Mouse (Mus musculus): ENCODE measurements around the gene Ctc1.
A peak's percentile ranks its signal among the peaks of the same experiment; 100 is the strongest.
"Not testable (repeated sequence)": the region's sequence is repeated elsewhere in the genome, so short reads cannot be mapped to it uniquely, and the experiment has no call there.

Gene Ctc1

DNA sequence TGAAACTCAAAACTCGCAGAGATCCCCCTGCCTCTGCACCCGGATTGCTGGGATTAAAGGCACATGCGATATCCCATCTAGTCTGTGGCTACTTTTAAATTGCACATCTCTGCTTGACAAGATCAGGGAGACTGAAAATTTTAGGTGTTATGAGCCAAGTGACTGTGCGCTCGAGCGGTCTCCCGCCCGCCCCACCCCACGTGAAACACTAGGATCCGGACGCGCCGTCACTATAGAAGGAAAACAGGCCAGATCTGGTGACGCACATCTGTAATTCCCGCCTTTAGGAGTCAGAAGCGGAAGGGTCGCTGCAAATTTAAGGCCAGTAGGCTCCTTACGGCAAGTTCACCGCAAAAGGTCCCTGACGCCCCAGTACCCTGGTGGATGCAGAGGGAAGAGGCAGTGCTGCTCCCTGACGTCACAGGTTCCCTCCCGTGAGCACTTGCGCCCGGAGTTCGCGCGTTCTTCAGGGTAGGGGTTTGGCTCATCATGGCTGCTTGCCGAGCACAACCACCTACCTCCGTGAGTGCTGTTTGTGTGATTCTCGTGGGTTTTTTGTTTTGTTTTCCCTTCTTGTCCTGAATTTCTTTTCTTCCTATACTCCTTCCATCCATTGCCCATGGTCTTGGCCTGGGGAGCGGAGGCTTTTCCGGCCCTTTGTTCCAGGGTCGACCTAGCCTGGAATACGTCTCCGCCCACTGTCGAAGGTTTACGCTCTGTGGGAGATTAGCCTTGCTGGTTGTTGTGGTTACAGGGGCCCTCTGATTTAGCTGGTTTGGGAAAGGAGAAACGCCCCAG lies at the start of gene Ctc1:
TSS of gene Ctc1 (plus strand) at position 268 of the 798 bp plus-strand sequence.
- peak; percentile 89 for DNase-seq (ENCODE audit: low read depth, low spot score)

DNA sequence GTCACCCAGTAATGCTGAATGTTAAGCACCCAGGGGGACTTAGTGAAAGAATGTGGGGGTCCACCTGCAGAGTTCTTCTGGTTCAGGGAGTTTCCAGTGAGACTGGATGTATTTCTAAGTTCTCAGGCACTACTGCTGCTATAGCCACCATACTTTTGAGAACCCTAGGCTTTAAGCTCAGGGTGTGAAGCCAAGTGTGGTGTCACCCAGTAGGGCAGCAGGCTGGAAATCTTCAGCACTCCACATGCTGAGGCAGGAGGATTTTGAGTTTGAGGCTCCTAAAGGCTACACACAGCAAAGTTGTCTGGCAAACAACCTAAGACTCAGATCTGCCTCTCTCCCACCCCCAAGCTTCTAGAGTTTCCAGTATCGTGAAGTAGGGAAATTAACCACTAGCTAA lies 49.2 kb upstream of the Ctc1 start:
- no peak for DNase-seq (ENCODE audit: low read depth, low spot score)

DNA sequence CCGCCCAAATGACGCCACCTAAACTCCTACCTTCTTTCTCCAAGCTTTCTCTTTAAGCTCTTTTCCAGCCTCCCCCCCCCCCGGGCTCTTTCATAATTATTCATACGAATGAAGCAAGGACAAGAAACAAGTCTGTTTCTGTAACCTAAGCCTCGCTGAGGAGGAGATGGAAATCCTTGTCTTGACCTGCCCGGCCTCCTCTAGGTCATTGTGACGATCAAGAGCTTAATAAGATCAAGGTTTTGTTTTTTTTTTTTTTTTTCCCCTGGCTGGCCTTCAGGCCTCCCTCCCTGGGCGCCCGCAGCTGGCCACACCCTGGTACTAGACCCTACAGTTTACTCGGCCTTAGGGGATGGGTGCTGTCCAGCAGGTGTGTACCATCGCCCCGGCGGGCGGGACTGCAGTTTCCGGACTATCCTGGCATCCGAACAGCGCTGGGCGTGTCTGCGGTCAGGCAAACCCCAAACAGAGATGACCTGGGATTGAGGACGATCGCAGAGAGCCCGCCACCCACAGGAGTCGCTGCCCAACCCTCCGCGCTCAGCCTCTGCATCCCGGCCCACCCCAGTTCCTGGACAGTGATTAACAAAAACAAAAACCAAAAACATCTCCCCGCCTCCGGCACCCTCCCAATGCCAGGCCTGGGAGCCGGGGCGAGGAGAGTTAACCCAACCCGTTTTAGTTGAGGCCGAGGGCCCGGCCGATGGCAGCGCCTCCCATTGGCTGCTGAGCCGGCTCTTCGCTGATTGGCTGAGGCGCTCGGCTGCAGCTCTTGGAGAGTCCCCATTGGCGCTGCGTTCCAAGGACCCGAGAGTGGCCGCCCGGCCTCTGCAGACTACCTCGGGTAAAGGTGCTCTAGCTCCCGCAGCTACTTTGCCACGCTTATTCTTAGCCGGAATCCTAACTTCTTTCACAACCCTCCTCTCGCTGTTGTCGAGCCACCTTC lies 48.1 kb upstream of the Ctc1 start, which contains the start of gene Slc25a35:
TSS of gene Slc25a35 (plus strand) at position 795 of the 946 bp plus-strand sequence.
- peak; percentile 88 for DNase-seq (ENCODE audit: low read depth, low spot score)

DNA sequence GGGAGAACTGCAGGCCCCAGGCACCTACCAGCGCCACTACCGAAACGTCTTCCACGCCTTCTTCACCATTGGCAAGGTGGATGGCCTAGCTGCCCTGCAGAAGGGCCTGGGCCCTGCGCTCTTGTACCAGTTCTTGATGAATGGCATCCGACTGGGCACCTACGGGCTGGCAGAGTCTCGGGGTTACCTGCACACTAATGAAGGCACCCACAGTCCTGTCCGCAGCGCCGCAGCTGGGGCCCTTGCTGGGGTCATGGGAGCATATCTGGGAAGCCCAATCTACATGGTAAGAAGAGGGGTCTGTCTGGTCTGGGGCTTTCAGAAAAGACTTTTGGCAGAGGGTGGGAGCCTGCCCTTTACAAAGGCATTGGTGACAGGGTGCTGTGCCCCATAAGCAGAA lies 47.0 kb upstream of the Ctc1 start:
- DNase-seq (ENCODE audit: low read depth, low spot score), result no peak

DNA sequence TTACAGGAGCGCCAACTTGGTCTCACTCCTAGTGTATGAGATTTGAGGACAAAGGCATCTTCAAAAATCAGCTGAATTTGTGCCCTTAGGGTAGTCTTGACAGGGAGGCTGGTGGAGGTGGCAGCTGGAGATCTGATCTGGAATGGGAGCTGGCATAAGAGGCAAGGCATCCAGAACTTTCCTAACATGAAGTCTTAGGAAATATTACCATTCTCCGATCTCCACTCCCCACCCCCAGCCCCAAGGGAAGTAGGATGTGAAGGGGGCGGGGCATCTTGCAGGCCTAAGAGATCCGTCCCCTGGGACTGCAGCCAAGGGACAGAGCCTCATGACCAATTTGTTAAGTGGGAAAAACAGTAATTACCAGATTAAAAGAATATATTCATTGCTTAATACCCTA lies 45.5 kb upstream of the Ctc1 start:
- DNase-seq (ENCODE audit: low read depth, low spot score), result no peak

DNA sequence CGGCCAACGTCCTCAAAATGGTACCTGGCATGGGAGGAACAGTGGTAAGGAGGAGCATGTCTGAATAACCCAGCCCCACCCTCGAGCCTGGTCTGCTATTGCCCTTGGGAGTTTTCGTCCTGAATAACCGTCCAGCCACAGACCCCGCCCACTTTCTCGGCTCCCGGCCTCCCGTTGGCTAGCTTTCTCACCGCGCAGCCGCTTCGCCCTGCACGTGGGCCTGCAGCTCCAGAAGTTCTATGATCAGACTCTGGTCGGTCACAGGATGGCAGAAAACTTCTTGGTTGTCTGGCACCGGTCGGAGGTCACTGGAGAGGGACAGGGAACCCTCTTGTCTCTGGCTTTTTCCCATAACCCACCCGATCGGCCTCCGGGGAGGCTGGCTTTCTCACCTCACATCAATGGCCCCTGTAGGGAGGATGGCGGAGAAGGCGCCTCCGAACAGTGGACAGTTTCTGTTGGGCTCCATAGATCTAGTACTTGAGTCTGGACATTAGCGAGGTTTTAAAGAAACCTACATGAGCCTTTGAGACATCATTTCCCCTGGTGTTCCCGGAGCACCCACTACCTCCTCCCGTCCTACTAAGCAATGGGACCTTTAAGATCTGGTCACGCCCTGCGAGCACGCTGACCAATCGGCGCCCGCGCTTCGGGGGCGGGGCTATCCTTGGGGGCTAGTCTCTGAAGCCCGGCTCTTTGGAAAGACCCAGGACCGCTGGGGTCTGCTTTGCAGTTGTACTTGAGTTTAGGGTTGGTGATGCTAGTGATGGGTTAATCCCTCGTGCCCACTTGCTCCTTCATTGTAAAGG lies 42.3 kb upstream of the Ctc1 start:
- not testable (repeated sequence) for DNase-seq (ENCODE audit: low read depth, low spot score)

DNA sequence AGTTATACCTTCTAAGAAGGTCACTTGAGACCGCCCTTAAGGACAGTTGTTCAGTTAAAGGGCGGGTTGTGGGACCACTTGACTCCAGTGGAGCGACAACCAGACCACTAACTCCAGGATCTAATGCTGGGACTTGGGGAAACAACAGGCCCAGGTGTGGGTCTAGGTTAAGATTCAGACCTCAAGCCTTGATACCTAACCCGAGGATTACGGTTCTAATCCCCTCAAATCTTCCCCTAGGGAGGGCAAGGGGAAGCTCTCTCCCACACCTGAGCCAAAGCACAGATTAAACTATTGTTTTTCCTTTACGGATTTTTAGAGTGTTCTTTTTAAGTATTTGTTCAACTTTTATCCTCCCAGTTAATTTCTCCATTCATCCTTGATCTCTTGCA lies 41.7 kb upstream of the Ctc1 start:
- no peak for DNase-seq (ENCODE audit: low read depth, low spot score)

DNA sequence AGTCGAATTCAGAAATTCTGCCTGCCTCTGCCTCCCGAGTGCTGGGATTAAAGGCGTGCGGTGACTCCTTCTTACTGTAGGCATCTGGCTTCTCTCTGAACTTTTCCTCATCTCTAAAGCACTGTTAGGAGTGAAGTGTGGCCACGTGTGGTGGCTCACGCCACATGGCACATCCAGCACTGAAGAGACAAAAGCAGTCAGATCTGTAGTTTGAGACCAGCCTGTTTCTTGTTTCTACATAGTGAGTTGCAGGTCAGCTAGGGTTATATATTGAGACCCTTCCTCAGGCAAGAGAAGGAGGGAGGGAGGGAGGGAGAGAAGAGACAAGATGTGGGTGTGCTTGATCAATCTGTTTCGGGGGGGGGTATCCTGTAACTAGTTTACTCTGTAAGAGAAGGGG lies 40.6 kb upstream of the Ctc1 start, which contains the start of gene Rangrf:
TSS of gene Rangrf (minus strand) at position 101 of the 400 bp plus-strand sequence.
- DNase-seq (ENCODE audit: low read depth, low spot score), result no peak

DNA sequence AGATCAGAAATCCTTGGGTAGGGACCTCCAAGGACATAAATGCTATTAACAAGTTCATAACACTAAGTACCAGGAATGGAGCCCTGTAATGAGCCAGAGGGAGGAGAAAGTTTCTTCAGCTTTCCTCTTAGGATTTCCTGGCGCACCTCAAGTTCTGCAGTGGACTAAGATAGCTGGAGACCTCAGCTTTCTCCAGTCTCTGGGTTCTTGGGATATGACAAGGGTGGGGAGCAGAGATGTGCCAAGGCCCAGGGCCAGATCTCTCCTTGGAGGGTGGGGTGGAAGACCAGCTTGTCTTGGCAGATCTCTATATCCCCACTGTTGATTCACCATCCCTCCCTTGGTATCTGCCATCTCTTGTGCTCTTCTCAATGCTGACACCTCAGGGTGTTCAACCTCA lies 40.1 kb upstream of the Ctc1 start:
- DNase-seq (ENCODE audit: low read depth, low spot score), result no peak

DNA sequence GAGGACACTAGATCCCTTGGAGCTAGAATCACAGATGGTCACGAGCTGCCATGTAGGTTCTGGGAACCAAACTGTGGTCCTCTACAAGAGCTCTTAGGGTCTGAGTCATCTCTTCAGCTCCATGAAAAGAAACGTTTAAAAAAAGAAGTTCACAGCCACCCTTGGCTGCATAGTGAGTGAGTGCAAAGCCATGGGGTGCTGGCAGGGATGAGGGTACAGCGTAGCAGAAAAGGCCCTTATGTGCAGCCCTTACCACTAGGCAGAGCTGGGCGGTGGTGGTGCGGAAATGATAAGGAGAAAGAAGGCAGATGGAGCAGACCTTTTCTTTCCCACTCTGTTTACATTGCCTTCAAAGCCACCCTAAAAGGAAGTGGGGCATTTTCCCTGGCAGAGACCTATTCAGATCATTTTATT lies 36.4 kb upstream of the Ctc1 start:
- DNase-seq (ENCODE audit: low read depth, low spot score), result peak; percentile 52

DNA sequence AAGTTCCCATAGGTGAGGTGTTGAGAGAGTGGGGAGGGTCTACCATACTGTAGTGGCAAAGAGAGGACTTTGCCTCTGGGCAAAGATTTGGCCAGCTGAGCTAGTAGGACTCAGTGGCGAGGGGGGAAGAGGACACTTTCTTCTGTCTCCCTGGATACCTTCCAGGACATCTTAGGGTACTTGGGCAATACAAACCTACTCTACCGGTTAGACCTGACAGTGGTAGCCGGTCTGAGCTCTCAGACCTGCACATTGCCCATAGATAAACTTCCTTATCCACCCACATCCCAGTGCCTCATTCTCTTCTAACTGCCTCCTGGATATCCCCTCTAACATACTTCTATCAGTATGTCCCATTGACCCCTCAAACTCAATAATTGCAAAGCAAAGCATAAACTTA lies 34.8 kb upstream of the Ctc1 start:
- no peak for DNase-seq (ENCODE audit: low read depth, low spot score)

DNA sequence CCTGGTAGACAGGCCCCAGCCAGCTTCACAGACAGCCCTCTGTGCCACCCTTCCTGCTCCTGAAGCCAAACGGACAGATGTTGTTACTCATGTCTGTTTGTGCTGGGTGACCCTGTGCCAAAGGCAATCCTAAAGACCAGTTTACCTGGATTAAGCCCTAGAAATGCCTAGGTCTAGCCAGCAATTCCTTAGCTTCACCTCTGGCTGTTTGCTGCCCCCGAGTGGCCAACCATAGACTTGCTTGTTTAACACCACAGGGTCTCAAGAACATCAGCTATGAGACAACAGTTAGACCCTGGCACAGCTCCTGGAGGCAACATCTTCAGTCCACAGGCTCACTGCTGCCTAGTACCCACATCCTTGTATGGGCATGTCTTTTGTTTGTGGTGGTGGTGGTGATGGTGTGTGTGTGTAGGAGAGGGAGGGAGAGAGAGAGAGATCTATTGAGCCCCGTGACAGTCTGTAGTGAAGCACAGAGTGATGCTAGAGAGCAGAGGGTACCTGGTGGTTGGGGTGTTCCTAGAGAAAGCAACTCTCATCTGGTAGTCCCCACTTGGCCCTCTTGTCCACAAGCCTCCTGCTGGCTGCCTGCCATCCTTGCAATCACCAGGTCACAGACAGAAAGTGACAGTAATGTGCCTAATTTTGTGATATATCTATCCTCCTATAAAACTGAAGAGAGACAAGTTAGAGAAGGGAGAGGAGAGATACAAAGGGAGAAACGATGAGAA lies 32.9 kb upstream of the Ctc1 start:
- DNase-seq (ENCODE audit: low read depth, low spot score), result no peak

DNA sequence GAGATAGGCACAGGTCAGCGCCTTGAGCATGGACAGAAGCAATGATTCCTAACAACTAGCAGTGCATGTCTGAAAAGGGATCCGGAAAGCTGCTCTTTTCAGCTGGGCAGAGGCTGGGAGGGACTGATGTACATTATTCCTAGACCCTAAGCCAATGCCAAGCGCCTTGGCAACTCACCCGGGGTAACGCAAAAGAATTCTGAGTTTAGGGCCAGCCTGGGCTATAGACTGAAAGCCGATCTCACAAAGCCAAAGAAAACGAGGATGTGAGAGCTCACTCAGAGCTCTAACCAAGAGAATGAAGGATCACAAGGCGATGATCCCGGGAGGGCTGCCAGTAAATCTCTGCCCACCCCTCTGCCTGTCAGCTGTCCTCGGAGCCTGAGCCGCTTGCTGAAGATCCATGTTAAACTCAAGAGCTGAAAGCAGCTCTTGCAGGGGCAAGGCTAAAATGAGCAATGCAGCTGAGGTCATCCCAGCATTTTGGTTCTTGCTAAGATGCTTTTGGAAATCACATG lies 28.3 kb upstream of the Ctc1 start:
- DNase-seq (ENCODE audit: low read depth, low spot score), result no peak

DNA sequence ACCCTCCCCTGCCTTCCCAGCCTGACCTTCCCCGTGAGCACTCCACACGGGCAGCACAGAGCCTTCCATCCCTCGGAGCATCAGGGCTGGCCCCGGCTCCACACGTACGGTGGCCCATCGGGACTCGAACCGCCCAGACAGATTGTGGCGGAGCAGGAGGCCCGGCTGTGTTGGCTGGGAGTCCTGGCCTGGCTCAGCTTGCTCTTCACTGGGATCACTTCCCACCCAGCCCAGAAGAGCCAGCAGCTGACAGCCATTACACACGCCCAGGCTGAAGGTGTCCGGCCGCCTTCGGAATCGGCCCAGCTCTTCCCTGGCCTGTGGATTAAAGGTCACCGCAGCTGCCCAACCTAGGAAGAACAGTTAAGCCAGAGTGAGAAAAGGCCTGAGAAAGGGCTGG lies 27.4 kb upstream of the Ctc1 start:
- DNase-seq (ENCODE audit: low read depth, low spot score), result no peak

DNA sequence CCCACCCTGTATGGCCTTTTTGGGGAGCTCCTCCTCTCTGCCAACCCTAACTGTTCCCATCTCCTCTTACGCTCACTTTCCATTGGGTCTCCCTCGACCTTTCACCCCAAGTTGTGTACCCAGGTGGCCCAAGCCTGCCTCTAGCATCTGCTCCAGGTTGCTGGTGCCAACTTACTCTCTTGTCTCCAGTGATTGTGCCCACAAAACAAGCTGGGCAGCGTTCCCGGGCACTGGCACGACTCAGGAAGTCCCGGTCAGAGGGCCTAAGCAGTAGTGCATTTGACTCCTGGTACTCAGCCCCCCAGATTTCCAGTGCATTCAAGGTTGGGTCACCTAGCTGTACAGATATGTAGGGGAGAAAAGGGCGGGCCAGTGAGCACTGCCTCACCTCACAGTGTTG lies 22.6 kb upstream of the Ctc1 start:
- DNase-seq (ENCODE audit: low read depth, low spot score), result no peak

DNA sequence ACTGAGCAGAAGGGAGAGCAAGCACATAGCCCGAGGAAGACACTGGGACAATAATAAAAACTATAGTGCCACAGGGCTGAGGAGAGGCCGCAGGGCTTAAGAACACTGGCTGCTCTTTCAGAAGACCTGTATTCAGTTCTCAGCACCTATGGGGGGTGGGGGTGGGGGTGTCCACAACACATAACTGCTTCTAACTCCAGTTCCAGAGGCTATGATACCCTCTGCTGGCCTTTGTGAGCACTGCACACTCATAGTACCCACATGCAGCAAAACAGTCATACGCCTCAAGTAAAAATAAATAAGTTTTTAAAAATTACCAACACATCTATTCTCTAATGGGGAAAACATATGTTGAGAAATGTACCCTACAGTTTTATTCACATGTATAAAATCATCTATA lies 21.3 kb upstream of the Ctc1 start:
- DNase-seq (ENCODE audit: low read depth, low spot score), result no peak

DNA sequence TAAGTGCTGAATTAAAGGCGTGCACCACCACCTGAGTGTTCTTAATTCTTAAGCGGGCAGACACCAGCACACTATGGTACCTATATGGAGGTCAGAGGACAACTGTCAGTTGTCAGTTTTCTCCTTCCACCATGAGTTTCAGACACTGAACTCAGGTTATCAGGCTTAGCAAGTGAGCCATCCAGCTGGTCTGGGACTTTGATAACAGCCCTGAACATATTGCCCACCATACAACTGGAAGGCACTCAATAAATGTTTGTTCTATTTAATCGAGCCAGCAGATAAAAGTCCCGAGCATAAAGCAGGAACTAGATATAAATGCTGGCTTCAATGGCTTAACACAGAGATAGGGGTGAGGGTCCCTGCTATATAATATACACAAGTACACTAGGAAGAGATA lies 18.6 kb upstream of the Ctc1 start:
- no peak for DNase-seq (ENCODE audit: low read depth, low spot score)

DNA sequence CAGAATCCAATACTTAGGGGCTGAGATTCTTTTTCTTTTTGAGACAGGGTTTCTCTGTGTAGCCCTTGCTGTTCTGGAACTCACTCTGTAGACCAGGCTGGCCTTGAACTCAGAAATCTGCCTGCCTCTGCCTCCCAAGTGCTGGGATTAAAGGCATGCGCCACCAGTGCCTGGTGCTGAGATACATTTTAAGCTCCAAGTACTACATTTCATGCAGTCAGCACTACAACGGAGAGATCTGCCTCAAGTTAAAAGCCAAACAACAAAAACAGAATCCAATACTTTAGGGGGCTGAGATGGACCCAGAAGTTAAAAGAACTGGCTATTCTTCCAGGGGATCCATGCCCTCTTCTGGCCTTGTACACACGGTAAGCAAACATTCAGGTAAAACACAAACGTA lies 12.9 kb upstream of the Ctc1 start:
- DNase-seq (ENCODE audit: low read depth, low spot score), result not testable (repeated sequence)

DNA sequence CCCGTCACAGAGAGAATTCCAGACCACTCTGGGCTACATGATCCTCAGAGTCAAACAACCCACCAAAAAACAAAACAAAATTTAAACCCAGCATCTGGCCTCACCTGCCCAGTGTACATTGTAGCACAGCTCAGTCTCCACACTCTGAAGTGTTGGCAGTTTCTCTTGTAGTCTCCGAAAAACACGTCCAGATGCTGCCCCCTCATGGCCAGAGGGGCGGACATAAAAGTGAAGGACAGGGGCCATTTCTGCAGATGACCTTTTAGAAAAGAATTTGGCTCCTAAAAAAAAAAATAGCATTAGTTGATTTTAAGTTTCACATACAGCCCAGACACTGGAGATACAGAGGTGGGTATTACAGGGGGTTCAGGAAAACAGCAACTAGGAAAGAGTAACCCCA lies 12.1 kb upstream of the Ctc1 start:
- DNase-seq (ENCODE audit: low read depth, low spot score), result no peak

DNA sequence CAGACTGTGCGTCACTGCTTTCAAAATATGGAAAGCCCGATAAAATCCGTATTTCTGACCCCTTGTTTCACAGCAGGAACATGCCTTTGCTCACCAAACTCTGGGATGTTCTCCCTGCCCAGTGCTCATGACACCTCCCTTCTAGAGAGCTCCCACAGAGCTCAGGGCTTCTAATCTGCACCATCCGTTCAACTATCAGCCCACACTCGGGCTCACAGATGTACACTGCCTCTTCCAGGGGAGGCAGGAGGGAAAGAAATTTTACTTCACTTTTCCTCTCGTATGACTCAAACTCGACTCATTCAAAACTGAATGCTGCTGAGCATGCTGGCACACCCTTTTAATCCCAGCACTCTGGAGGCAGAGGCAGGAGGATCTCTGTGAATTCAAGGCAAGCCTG lies 10.5 kb upstream of the Ctc1 start:
- DNase-seq (ENCODE audit: low read depth, low spot score), result peak; percentile 23

DNA sequence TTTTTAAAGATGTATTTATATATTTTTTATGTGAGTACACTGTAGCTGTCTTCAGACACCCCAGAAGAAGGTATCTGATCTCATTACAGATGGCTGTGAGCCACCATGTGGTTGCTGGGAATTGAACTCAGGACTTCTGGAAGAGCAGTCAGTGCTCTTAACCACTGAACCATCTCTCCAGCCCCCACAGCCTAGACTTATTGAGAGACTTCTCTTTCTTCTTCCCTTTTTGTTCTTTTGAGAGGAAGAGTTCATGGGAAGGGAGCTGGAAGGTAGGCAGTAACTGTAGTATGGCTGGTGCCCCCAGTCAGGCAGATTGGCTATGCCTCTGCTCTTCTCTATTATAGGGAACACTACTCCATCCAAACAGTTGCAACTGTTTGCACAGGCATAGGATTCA lies 9.1 kb upstream of the Ctc1 start:
- not testable (repeated sequence) for DNase-seq (ENCODE audit: low read depth, low spot score)
